Mouse (Mus musculus): ENCODE measurements around the gene Abhd5. TPM values are rescaled to one million over a fixed set of nuclear protein-coding genes. Genes with fewer than 3 reads are reported as not detected.

Abhd5 gene
- polyA plus RNA-seq, 1 experiment from 2014 or later, result 30.6 TPM

GRCm38 (mm10) chr9:122414648-122415047 lies 63.2 kb downstream of the Abhd5 start:
- Histone ChIP-seq H3K36me3 (ENCODE audit: inconsistent target) (no peaks in the 10 kb centered on the region), H3K27ac (no peak overlapping the region), H3K4me3 (ENCODE audit: inconsistent target) (no peak overlapping the region), H3K79me2 (ENCODE audit: inconsistent target) (no peaks in the 10 kb centered on the region)
- WGBS (ENCODE audit: missing documents), result 13% methylated on average over 1 of the region's 1 CpGs

- no peaks in the 10 kb centered on the region for H3K79me2 ChIP-seq (ENCODE audit: inconsistent target)
- WGBS (ENCODE audit: missing documents), result 81% methylated on average over 8 of the region's 8 CpGs
- no peak overlapping the region for H3K4me3 ChIP-seq (ENCODE audit: inconsistent target)
- no peaks in the 10 kb centered on the region for H3K36me3 ChIP-seq (ENCODE audit: inconsistent target)
- H3K27ac ChIP-seq, result no peak overlapping the region
Observed at GRCm38 (mm10) chr9:122415056-122415775, 63.8 kb downstream of the Abhd5 start.

- Histone ChIP-seq H3K4me3 (ENCODE audit: inconsistent target) (no peak overlapping the region), H3K27ac (no peak overlapping the region), H3K79me2 (ENCODE audit: inconsistent target) (no peaks in the 10 kb centered on the region), H3K36me3 (ENCODE audit: inconsistent target) (no peaks in the 10 kb centered on the region)
- 80% methylated on average over 2 of the region's 2 CpGs for whole genome bisulfite sequencing (ENCODE audit: missing documents)
Observed at GRCm38 (mm10) chr9:122416617-122417016, 65.2 kb downstream of the Abhd5 start.

- Histone ChIP-seq H3K27ac (no peak overlapping the region), H3K36me3 (ENCODE audit: inconsistent target) (no peaks in the 10 kb centered on the region), H3K79me2 (ENCODE audit: inconsistent target) (no peaks in the 10 kb centered on the region), H3K4me3 (ENCODE audit: inconsistent target) (no peak overlapping the region)
- 78% methylated on average over 5 of the region's 5 CpGs for WGBS (ENCODE audit: missing documents)
Observed at GRCm38 (mm10) chr9:122420195-122420756, 68.9 kb downstream of the Abhd5 start.

GRCm38 (mm10) chr9:122420772-122421764 lies 69.7 kb downstream of the Abhd5 start:
- no peak overlapping the region for H3K4me3 ChIP-seq (ENCODE audit: inconsistent target)
- no peaks in the 10 kb centered on the region for H3K79me2 ChIP-seq (ENCODE audit: inconsistent target)
- no peak overlapping the region for H3K27ac ChIP-seq
- WGBS (ENCODE audit: missing documents), result 25% methylated on average over 13 of the region's 13 CpGs
- H3K36me3 ChIP-seq (ENCODE audit: inconsistent target), result no peaks in the 10 kb centered on the region

- no peaks in the 10 kb centered on the region for H3K36me3 ChIP-seq (ENCODE audit: inconsistent target)
- H3K27ac ChIP-seq, result no peak overlapping the region
- 90% methylated on average over 8 of the region's 8 CpGs for WGBS (ENCODE audit: missing documents)
- H3K79me2 ChIP-seq (ENCODE audit: inconsistent target), result no peaks in the 10 kb centered on the region
- no peak overlapping the region for H3K4me3 ChIP-seq (ENCODE audit: inconsistent target)
Observed at GRCm38 (mm10) chr9:122421911-122422310, 70.5 kb downstream of the Abhd5 start.

GRCm38 (mm10) chr9:122422706-122423105 lies 71.3 kb downstream of the Abhd5 start:
- Histone ChIP-seq H3K4me3 (ENCODE audit: inconsistent target) (no peak overlapping the region), H3K36me3 (ENCODE audit: inconsistent target) (no peaks in the 10 kb centered on the region)

GRCm38 (mm10) chr9:122423146-122423545 lies 71.7 kb downstream of the Abhd5 start:
- no peak overlapping the region for H3K4me3 ChIP-seq (ENCODE audit: inconsistent target)
- H3K79me2 ChIP-seq (ENCODE audit: inconsistent target), result no peaks in the 10 kb centered on the region
- 67% methylated on average over 6 of the region's 6 CpGs for WGBS (ENCODE audit: missing documents)
- no peak overlapping the region for H3K27ac ChIP-seq
- no peaks in the 10 kb centered on the region for H3K36me3 ChIP-seq (ENCODE audit: inconsistent target)

More at GRCm38 (mm10) chr9:122422706-122423105, 71.3 kb downstream of the Abhd5 start:
- H3K79me2 ChIP-seq (ENCODE audit: inconsistent target), result no peaks in the 10 kb centered on the region
- 89% methylated on average over 14 of the region's 14 CpGs for WGBS (ENCODE audit: missing documents)
- no peak overlapping the region for H3K27ac ChIP-seq

GRCm38 (mm10) chr9:122424941-122425608 lies 73.7 kb downstream of the Abhd5 start:
- WGBS (ENCODE audit: missing documents), result 53% methylated on average over 14 of the region's 14 CpGs
- Histone ChIP-seq H3K27ac (no peak overlapping the region), H3K79me2 (ENCODE audit: inconsistent target) (no peaks in the 10 kb centered on the region), H3K36me3 (ENCODE audit: inconsistent target) (no peaks in the 10 kb centered on the region), H3K4me3 (ENCODE audit: inconsistent target) (no peak overlapping the region)

GRCm38 (mm10) chr9:122429058-122429649 lies 77.7 kb downstream of the Abhd5 start:
- H3K4me3 ChIP-seq (ENCODE audit: inconsistent target), result no peak overlapping the region
- H3K79me2 ChIP-seq (ENCODE audit: inconsistent target), result no peaks in the 10 kb centered on the region
- WGBS (ENCODE audit: missing documents), result 77% methylated on average over 12 of the region's 12 CpGs
- no peaks in the 10 kb centered on the region for H3K36me3 ChIP-seq (ENCODE audit: inconsistent target)
- H3K27ac ChIP-seq, result no peak overlapping the region

GRCm38 (mm10) chr9:122429685-122430084 lies 78.3 kb downstream of the Abhd5 start:
- 100% methylated on average over 1 of the region's 1 CpGs for WGBS (ENCODE audit: missing documents)

More at GRCm38 (mm10) chr9:122429685-122430084, 78.3 kb downstream of the Abhd5 start:
- H3K36me3 ChIP-seq (ENCODE audit: inconsistent target), result no peaks in the 10 kb centered on the region
- no peak overlapping the region for H3K27ac ChIP-seq
- no peaks in the 10 kb centered on the region for H3K79me2 ChIP-seq (ENCODE audit: inconsistent target)
- no peak overlapping the region for H3K4me3 ChIP-seq (ENCODE audit: inconsistent target)

All from macrophage (primary cell).